20 mouse cellular contexts compared by ENCODE assay signal in the genomic region with DNA sequence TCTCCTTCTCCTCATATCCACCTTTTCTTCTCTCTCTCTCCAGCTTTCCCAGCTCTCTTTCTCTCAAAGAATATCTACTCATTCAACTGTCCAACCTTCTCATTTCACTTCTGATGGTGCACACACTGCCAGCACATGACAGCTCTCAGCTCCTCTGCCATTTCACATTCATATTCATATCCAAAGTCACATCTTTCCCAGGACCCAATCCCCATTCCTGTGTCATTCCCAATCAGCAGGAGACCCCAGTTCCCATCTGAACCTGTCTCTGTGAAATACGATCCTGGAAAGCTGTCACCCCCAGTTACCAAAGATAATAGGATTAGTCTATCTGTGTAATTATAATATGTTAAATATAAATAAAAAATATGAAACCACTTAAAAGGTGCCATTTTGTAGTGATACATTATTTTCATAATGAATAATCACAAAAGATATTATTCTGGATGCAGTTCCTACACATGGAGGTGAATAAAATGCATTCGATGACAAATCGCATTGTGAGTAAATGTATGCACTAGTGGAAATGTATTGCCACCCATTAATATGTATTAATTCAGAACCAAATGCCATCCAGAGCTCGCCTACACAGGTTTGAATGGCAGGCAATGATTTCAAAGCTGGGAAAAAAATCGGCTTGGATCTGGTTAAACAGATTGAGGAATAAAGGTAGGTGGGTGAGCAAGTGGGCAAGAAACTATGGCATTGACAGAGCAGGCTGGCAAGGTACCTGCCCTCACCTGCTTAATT.
DNase-seq lines count a peak whose midpoint lies in the region; ATAC-seq and TF ChIP-seq lines count a peak whose summit lies in the region.
"Had no signal": no experiment of that assay in that cellular context is flagged by ENCODE, and none has a peak within 500 bp of the region (broad histone marks: within the 10 kb centered on the region; RNA-seq: fewer than 3 reads in every experiment).

No protein-coding gene starts in this region.

- ATAC-seq in forebrain, embryonic 15.5 days (replicated peaks), result 0 out of 2 replicates have a peak, but pooled peaks have one; percentile 51
- no peak for ATAC-seq in hindbrain, embryonic 14.5 days (ENCODE audit: low FRiP score)
- ATAC-seq in hindbrain, embryonic 13.5 days (ENCODE audit: low FRiP score), result no peak
- ATAC-seq in midbrain, embryonic 13.5 days, result peak; percentile 65
- ATAC-seq in midbrain, postnatal 0 days (ENCODE audit: low FRiP score), result no peak
- ATAC-seq in midbrain, embryonic 16.5 days, result peak; percentile 76; the same call in 1 of the 2 replicates
- ATAC-seq: activated CD4-positive, CD25-positive, alpha-beta regulatory T cell, adult 4 months; intestine, embryonic 15.5 days; Patski had no signal

- H3K27me3 ChIP-seq in forebrain, embryonic 15.5 days, result no peaks in the 10 kb centered on the region
- H3K27me3 ChIP-seq in forebrain, embryonic 10.5 days (ENCODE audit: poor library complexity, severe bottlenecking), result no peaks in the 10 kb centered on the region
- H3K27me3 ChIP-seq in hindbrain, embryonic 14.5 days (ENCODE audit: control insufficient read depth, insufficient read depth, low read length), result no peaks in the 10 kb centered on the region
- no peaks in the 10 kb centered on the region for H3K27me3 ChIP-seq in hindbrain, embryonic 13.5 days
- H3K27me3 ChIP-seq in midbrain, embryonic 13.5 days, result no peaks in the 10 kb centered on the region
- H3K27me3 ChIP-seq in midbrain, postnatal 0 days (ENCODE audit: insufficient read depth, low read length), result no peaks in the 10 kb centered on the region
- no peaks in the 10 kb centered on the region for H3K27me3 ChIP-seq in midbrain, embryonic 16.5 days (ENCODE audit: control insufficient read depth, insufficient read depth, low read depth, low read length)
- H3K27me3 ChIP-seq: CH12.LX; embryonic facial prominence, embryonic 13.5 days; heart, embryonic 12.5 days; intestine, embryonic 15.5 days; Patski had no signal

- H3K9ac ChIP-seq in forebrain, embryonic 15.5 days (replicated peaks), result no peak overlapping the region
- no peak overlapping the region for H3K9ac ChIP-seq in hindbrain, embryonic 14.5 days
- no peak overlapping the region for H3K9ac ChIP-seq in hindbrain, embryonic 13.5 days
- H3K9ac ChIP-seq in midbrain, embryonic 13.5 days (replicated peaks), result no peak overlapping the region
- H3K9ac ChIP-seq in midbrain, postnatal 0 days (replicated peaks; ENCODE audit: low read length, poor library complexity, severe bottlenecking), result no peak overlapping the region
- no peak overlapping the region for H3K9ac ChIP-seq in midbrain, embryonic 16.5 days (ENCODE audit: low read depth, low read length)
- H3K9ac ChIP-seq: embryonic facial prominence, embryonic 13.5 days; heart, embryonic 12.5 days; intestine, embryonic 15.5 days had no signal

- no peak overlapping the region for H3K4me3 ChIP-seq in forebrain, embryonic 15.5 days
- no peak overlapping the region for H3K4me3 ChIP-seq in forebrain, embryonic 10.5 days
- H3K4me3 ChIP-seq in hindbrain, embryonic 14.5 days (replicated peaks; ENCODE audit: low read length), result no peak overlapping the region
- no peak overlapping the region for H3K4me3 ChIP-seq in hindbrain, embryonic 13.5 days
- no peak overlapping the region for H3K4me3 ChIP-seq in midbrain, embryonic 13.5 days (replicated peaks)
- no peak overlapping the region for H3K4me3 ChIP-seq in midbrain, postnatal 0 days (ENCODE audit: low read depth, low read length)
- no peak overlapping the region for H3K4me3 ChIP-seq in midbrain, embryonic 16.5 days (ENCODE audit: low read depth, low read length)
- H3K4me3 ChIP-seq: embryonic facial prominence, embryonic 13.5 days; heart, adult 2 months; heart, embryonic 12.5 days; hindbrain, embryonic 10.5 days; intestine, embryonic 15.5 days had no signal

- H3K36me3 ChIP-seq in forebrain, embryonic 15.5 days, result no peaks in the 10 kb centered on the region
- H3K36me3 ChIP-seq in forebrain, embryonic 10.5 days (replicated peaks), result no peaks in the 10 kb centered on the region
- H3K36me3 ChIP-seq in hindbrain, embryonic 14.5 days (replicated peaks; ENCODE audit: control insufficient read depth, insufficient read depth), result no peaks in the 10 kb centered on the region
- H3K36me3 ChIP-seq in hindbrain, embryonic 13.5 days, result no peaks in the 10 kb centered on the region
- no peaks in the 10 kb centered on the region for H3K36me3 ChIP-seq in midbrain, embryonic 13.5 days
- H3K36me3 ChIP-seq in midbrain, postnatal 0 days (ENCODE audit: insufficient read depth, low read length), result no peaks in the 10 kb centered on the region
- no peaks in the 10 kb centered on the region for H3K36me3 ChIP-seq in midbrain, embryonic 16.5 days (ENCODE audit: control insufficient read depth, insufficient read depth, low read length)
- H3K36me3 ChIP-seq: embryonic facial prominence, embryonic 13.5 days; heart, embryonic 12.5 days; hindbrain, embryonic 10.5 days; intestine, embryonic 15.5 days had no signal

- WGBS in forebrain, embryonic 15.5 days, result 63% methylated on average over 5 of the region's 5 CpGs
- WGBS in forebrain, embryonic 10.5 days, result 92% methylated on average over 5 of the region's 5 CpGs
- 54% methylated on average over 5 of the region's 5 CpGs for WGBS in hindbrain, embryonic 14.5 days
- 71% methylated on average over 5 of the region's 5 CpGs for WGBS in hindbrain, embryonic 13.5 days
- 45% methylated on average over 5 of the region's 5 CpGs for WGBS in midbrain, embryonic 13.5 days
- WGBS in midbrain, postnatal 0 days, result 42% methylated on average over 5 of the region's 5 CpGs
- 45% methylated on average over 5 of the region's 5 CpGs for WGBS in midbrain, embryonic 16.5 days

- no peaks in the 10 kb centered on the region for H3K4me1 ChIP-seq in forebrain, embryonic 15.5 days
- H3K4me1 ChIP-seq in forebrain, embryonic 10.5 days, result no peaks in the 10 kb centered on the region
- no peaks in the 10 kb centered on the region for H3K4me1 ChIP-seq in hindbrain, embryonic 14.5 days (replicated peaks; ENCODE audit: control insufficient read depth, insufficient read depth, low read length)
- H3K4me1 ChIP-seq in hindbrain, embryonic 13.5 days (replicated peaks), result no peaks in the 10 kb centered on the region
- peaks cover 8% of the 10 kb centered on the region; the same call in 1 of the 2 replicates for H3K4me1 ChIP-seq in midbrain, embryonic 13.5 days (replicated peaks)
- H3K4me1 ChIP-seq in midbrain, postnatal 0 days (ENCODE audit: insufficient read depth, low read length), result no peaks in the 10 kb centered on the region
- no peaks in the 10 kb centered on the region; the same call in 1 of the 2 replicates for H3K4me1 ChIP-seq in midbrain, embryonic 16.5 days (ENCODE audit: control insufficient read depth, insufficient read depth, low read length)
- H3K4me1 ChIP-seq: embryonic facial prominence, embryonic 13.5 days; heart, embryonic 12.5 days; hindbrain, embryonic 10.5 days; intestine, embryonic 15.5 days had no signal

- H3K27ac ChIP-seq in forebrain, embryonic 15.5 days (replicated peaks), result no peak overlapping the region
- no peak overlapping the region for H3K27ac ChIP-seq in forebrain, embryonic 10.5 days
- no peak overlapping the region for H3K27ac ChIP-seq in hindbrain, embryonic 14.5 days
- no peak overlapping the region for H3K27ac ChIP-seq in hindbrain, embryonic 13.5 days
- H3K27ac ChIP-seq in midbrain, embryonic 13.5 days, result no peak overlapping the region
- no peak overlapping the region for H3K27ac ChIP-seq in midbrain, postnatal 0 days (ENCODE audit: low read depth, low read length)
- 0 out of 2 replicates have a peak overlapping the region, but pooled peaks have one; percentile 26 for H3K27ac ChIP-seq in midbrain, embryonic 16.5 days (ENCODE audit: low read length)
- H3K27ac ChIP-seq: embryonic facial prominence, embryonic 13.5 days; heart, adult 2 months; hindbrain, embryonic 10.5 days; intestine, embryonic 15.5 days had no signal

- no peak for DNase-seq in forebrain, embryonic 10.5 days (ENCODE audit: extremely low spot score, low spot score)
- DNase-seq in hindbrain, embryonic 14.5 days (ENCODE audit: low spot score), result peak; percentile 24
- no peak for DNase-seq in midbrain, postnatal 0 days (ENCODE audit: low spot score)
- DNase-seq: adrenal gland, postnatal 14 days; cerebellum, adult 18-20 months; cerebellum, adult 9-11 months; cerebellum, postnatal 36 days; gastrocnemius, postnatal 10 days; heart, adult 2 months had no signal

- no peaks in the 10 kb centered on the region for H3K9me3 ChIP-seq in forebrain, embryonic 15.5 days
- H3K9me3 ChIP-seq in forebrain, embryonic 10.5 days, result no peaks in the 10 kb centered on the region
- H3K9me3 ChIP-seq in hindbrain, embryonic 14.5 days (ENCODE audit: control insufficient read depth, low read length), result no peaks in the 10 kb centered on the region
- no peaks in the 10 kb centered on the region for H3K9me3 ChIP-seq in hindbrain, embryonic 13.5 days
- H3K9me3 ChIP-seq in midbrain, embryonic 13.5 days, result no peaks in the 10 kb centered on the region
- H3K9me3 ChIP-seq in midbrain, postnatal 0 days (ENCODE audit: low read length), result no peaks in the 10 kb centered on the region
- no peaks in the 10 kb centered on the region for H3K9me3 ChIP-seq in midbrain, embryonic 16.5 days (replicated peaks; ENCODE audit: control insufficient read depth, low read length, poor library complexity, severe bottlenecking)
- H3K9me3 ChIP-seq: embryonic facial prominence, embryonic 13.5 days; heart, embryonic 12.5 days; hindbrain, embryonic 10.5 days; intestine, embryonic 15.5 days had no signal

- no peak overlapping the region for H3K4me2 ChIP-seq in forebrain, embryonic 15.5 days (replicated peaks)
- H3K4me2 ChIP-seq in hindbrain, embryonic 14.5 days (replicated peaks), result no peak overlapping the region
- H3K4me2 ChIP-seq in hindbrain, embryonic 13.5 days, result no peak overlapping the region
- H3K4me2 ChIP-seq in midbrain, embryonic 13.5 days (replicated peaks), result no peak overlapping the region
- H3K4me2 ChIP-seq in midbrain, postnatal 0 days (ENCODE audit: low read depth, low read length, poor library complexity, severe bottlenecking), result no peak overlapping the region
- H3K4me2 ChIP-seq in midbrain, embryonic 16.5 days (ENCODE audit: low read length), result no peak overlapping the region
- H3K4me2 ChIP-seq: embryonic facial prominence, embryonic 13.5 days; heart, embryonic 12.5 days; intestine, embryonic 15.5 days had no signal

- TF ChIP-seq CTCF in midbrain, postnatal 0 days (IDR thresholded peaks at IDR 0.05), result no peak

Comparison
In these comparisons a context has a peak if more than half of its experiments do, and no peak if none do; other contexts are left out.
1. ATAC-seq: peak in forebrain, embryonic 15.5 days (single experiment), midbrain, embryonic 13.5 days (single experiment) and midbrain, embryonic 16.5 days (single experiment); none in hindbrain, embryonic 14.5 days (single experiment), hindbrain, embryonic 13.5 days (single experiment) and midbrain, postnatal 0 days (single experiment).